In the genomic region with DNA sequence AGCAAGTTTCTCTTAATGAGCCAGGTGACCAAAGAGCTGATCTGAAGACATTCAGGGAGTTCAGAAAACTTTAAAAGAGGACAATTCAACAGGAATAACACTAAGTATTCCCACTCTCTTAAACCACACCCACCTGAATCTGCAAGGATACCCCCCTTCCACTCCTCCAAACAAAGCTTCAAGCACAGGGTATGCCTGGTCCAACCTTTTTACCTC, we compare ENCODE assay signal across 45 mouse cellular contexts. TPM values are rescaled to one million over a fixed set of nuclear protein-coding genes. Genes with fewer than 3 reads are reported as not detected.
"Had no signal": no experiment of that assay in that cellular context is flagged by ENCODE, and none has a peak within 500 bp of the region (broad histone marks: within the 10 kb centered on the region; RNA-seq: fewer than 3 reads in every experiment).

A gene (plus strand): TSS at position 117 of the 216 bp plus-strand sequence.

- H3K4me2 ChIP-seq: limb, embryonic 12.5 days; limb, embryonic 13.5 days; limb, embryonic 15.5 days; liver, embryonic 11.5 days; liver, embryonic 12.5 days; liver, embryonic 13.5 days; liver, embryonic 15.5 days; lung, embryonic 14.5 days; lung, embryonic 15.5 days; midbrain, embryonic 11.5 days; midbrain, embryonic 12.5 days; midbrain, embryonic 13.5 days; midbrain, embryonic 15.5 days had no signal

- H3K27ac ChIP-seq: left cerebral cortex, adult 2 months; limb, embryonic 10.5 days; limb, embryonic 12.5 days; limb, embryonic 13.5 days; limb, embryonic 15.5 days; liver, embryonic 12.5 days; liver, embryonic 13.5 days; liver, embryonic 14.5 days; liver, embryonic 15.5 days; lung, embryonic 15.5 days; macrophage; midbrain, embryonic 10.5 days; midbrain, embryonic 12.5 days; midbrain, embryonic 13.5 days; midbrain, embryonic 15.5 days had no signal

- H3K4me1 ChIP-seq: limb, embryonic 10.5 days; limb, embryonic 12.5 days; limb, embryonic 13.5 days; limb, embryonic 15.5 days; liver, embryonic 13.5 days; liver, embryonic 15.5 days; lung, embryonic 15.5 days; midbrain, embryonic 10.5 days; midbrain, embryonic 12.5 days; midbrain, embryonic 13.5 days; midbrain, embryonic 15.5 days had no signal

- ATAC-seq: liver, postnatal 0 days; lung, postnatal 0 days; midbrain, embryonic 13.5 days; midbrain, embryonic 15.5 days; midbrain, embryonic 16.5 days had no signal

- H3K27me3 ChIP-seq: limb, embryonic 12.5 days; limb, embryonic 13.5 days; limb, embryonic 15.5 days; liver, embryonic 12.5 days; liver, embryonic 13.5 days; liver, embryonic 15.5 days; lung, embryonic 15.5 days; midbrain, embryonic 12.5 days; midbrain, embryonic 13.5 days; midbrain, embryonic 15.5 days had no signal

- H3K4me3 ChIP-seq: left cerebral cortex, adult 2 months; limb, embryonic 10.5 days; limb, embryonic 12.5 days; limb, embryonic 13.5 days; limb, embryonic 15.5 days; liver, embryonic 12.5 days; liver, embryonic 13.5 days; liver, embryonic 15.5 days; lung, embryonic 15.5 days; midbrain, embryonic 10.5 days; midbrain, embryonic 12.5 days; midbrain, embryonic 13.5 days; midbrain, embryonic 15.5 days; myocyte had no signal

- H3K36me3 ChIP-seq: limb, embryonic 10.5 days; limb, embryonic 12.5 days; limb, embryonic 13.5 days; limb, embryonic 15.5 days; liver, embryonic 12.5 days; liver, embryonic 13.5 days; liver, embryonic 15.5 days; lung, embryonic 15.5 days; midbrain, embryonic 10.5 days; midbrain, embryonic 12.5 days; midbrain, embryonic 13.5 days; midbrain, embryonic 15.5 days had no signal

- DNase-seq: left cerebral cortex, postnatal 4 days; liver; liver, embryonic 13.5 days; liver, postnatal 0 days; lung, adult 18-20 months; lung, adult 2 months; lung, embryonic 14.5 days; lung, postnatal 10 days; lung, postnatal 14 days; lung, postnatal 36 days; lung, postnatal 4 days; midbrain, embryonic 14.5 days had no signal

- H3K9me3 ChIP-seq: limb, embryonic 10.5 days; limb, embryonic 12.5 days; limb, embryonic 15.5 days; liver, embryonic 12.5 days; liver, embryonic 13.5 days; liver, embryonic 15.5 days; lung, embryonic 15.5 days; midbrain, embryonic 10.5 days; midbrain, embryonic 12.5 days; midbrain, embryonic 13.5 days; midbrain, embryonic 15.5 days had no signal

- H3K9ac ChIP-seq: limb, embryonic 12.5 days; limb, embryonic 13.5 days; limb, embryonic 15.5 days; liver, embryonic 12.5 days; liver, embryonic 13.5 days; liver, embryonic 14.5 days; liver, embryonic 15.5 days; liver, postnatal 0 days; lung, embryonic 14.5 days; lung, embryonic 15.5 days; midbrain, embryonic 12.5 days; midbrain, embryonic 13.5 days; midbrain, embryonic 15.5 days had no signal

RNA-seq across cellular contexts. Expression of the gene that starts here (rescaled TPM):
- total RNA-seq: left cerebral cortex, adult 18-20 months; left cerebral cortex, adult 2 months; left cerebral cortex, adult 8-10 months; left cerebral cortex, postnatal 10 days; left cerebral cortex, postnatal 14 days; left cerebral cortex, postnatal 36 days; left cerebral cortex, postnatal 4 days; liver, adult 2 months; megakaryocyte progenitor cell, adult 5-6 weeks; megakaryocyte-erythroid progenitor cell, adult 5-6 weeks; midbrain, postnatal 0 days; monocyte, adult 5-6 weeks had no signal
- polyA plus RNA-seq: limb, embryonic 10.5 days; limb, embryonic 11.5 days; limb, embryonic 12.5 days; limb, embryonic 13.5 days; limb, embryonic 14.5 days; limb, embryonic 15.5 days; liver, adult 2 months; liver, embryonic 11.5 days; liver, embryonic 12.5 days; liver, embryonic 13.5 days; liver, embryonic 14.5 days; liver, embryonic 15.5 days; liver, embryonic 16.5 days; liver, postnatal 0 days; lung, adult 2 months; lung, embryonic 14.5 days; lung, embryonic 15.5 days; lung, embryonic 16.5 days; lung, postnatal 0 days; macrophage; midbrain, embryonic 10.5 days; midbrain, embryonic 11.5 days; midbrain, embryonic 12.5 days; midbrain, embryonic 13.5 days; midbrain, embryonic 14.5 days; midbrain, embryonic 15.5 days; midbrain, embryonic 16.5 days; midbrain, postnatal 0 days; myocyte had no signal
